Mouse (Mus musculus) kidney, embryonic 15.5 days (tissue): ENCODE measurements around the gene Cd3eap. TPM values are rescaled to one million over a fixed set of nuclear protein-coding genes. Genes with fewer than 3 reads are reported as not detected.

Source experiments
- ATAC-seq: fragments of 200-750 bp; cut with Nextera tagmentation; replicated peaks from 2 replicates; pipeline ENCODE4 v1.8.0; 2017; ENCODE audit warnings: moderate TSS enrichment; ENCODE audit not compliant: low FRiP score
- H3K27ac ChIP-seq: fragments of 300-500 bp; sonication (generic); 2 replicates; pipeline ENCODE4 v1.5.1; 2015; ENCODE audit warnings: mild to moderate bottlenecking, inconsistent platforms
- H3K27me3 ChIP-seq: fragments of 300-500 bp; sonication (generic); 2 replicates; pipeline ENCODE4 v1.6.1; 2015; ENCODE audit warnings: inconsistent platforms
- H3K36me3 ChIP-seq: fragments of 300-500 bp; sonication (generic); 2 replicates; pipeline ENCODE4 v1.6.1; 2015; ENCODE audit warnings: inconsistent platforms
- H3K4me1 ChIP-seq: fragments of 300-500 bp; sonication (generic); 2 replicates; pipeline ENCODE4 v1.6.1; 2015; ENCODE audit warnings: inconsistent platforms
- H3K4me2 ChIP-seq: fragments of 300-500 bp; sonication (generic); 2 replicates; pipeline ENCODE4 v1.6.1; 2015; ENCODE audit warnings: moderate library complexity, mild to moderate bottlenecking, inconsistent platforms
- H3K4me3 ChIP-seq: fragments of 300-500 bp; sonication (generic); replicated peaks from 2 replicates; pipeline ENCODE4 v1.5.1; 2015; ENCODE audit warnings: mild to moderate bottlenecking, inconsistent platforms
- H3K9ac ChIP-seq: fragments of 300-500 bp; sonication (generic); 2 replicates; pipeline ENCODE4 v1.6.1; 2015; ENCODE audit warnings: mild to moderate bottlenecking, inconsistent platforms
- H3K9me3 ChIP-seq: fragments of 300-500 bp; sonication (generic); replicated peaks from 2 replicates; pipeline ENCODE4 v1.6.1; 2016; ENCODE audit warnings: inconsistent platforms
- WGBS: fragments of 180-500 bp; shearing (Covaris S2); methylation state at CpG from one replicate; pipeline ENCODE4 v1.1.7; 2015; ENCODE audit warnings: mixed read lengths; 5-methylcytosine and 5-hydroxymethylcytosine counted together
- microRNA counts: library from miRNA; unstranded; fragments of <30 nt; microRNA quantifications from one replicate; lab custom pipeline; 2016
- microRNA-seq: library from miRNA; unstranded; fragments of <30 nt; microRNA quantifications from one replicate; pipeline ENCODE4, GENCODE M21; 2016
- polyA plus RNA-seq: library from polyadenylated mRNA; unstranded; fragments of >200 nt; fragmentation: Nextera tagmentation; extraction: Ambion mirVana; gene quantifications from 2 replicates; pipeline ENCODE4 v1.2.1, GENCODE M21; 2015

Cd3eap gene
- polyA plus RNA-seq, 1 experiment from 2014 or later, result 28.3 TPM

- WGBS, result 43% methylated on average over 4 of the region's 4 CpGs
- Histone ChIP-seq H3K9me3 (no peaks in the 10 kb centered on the region), H3K36me3 (no peaks in the 10 kb centered on the region), H3K27ac (no peak overlapping the region), H3K9ac (no peak overlapping the region), H3K4me3 (no peak overlapping the region), H3K27me3 (peaks cover 52% of the 10 kb centered on the region), H3K4me2 (no peak overlapping the region), H3K4me1 (peaks cover 24% of the 10 kb centered on the region)
- ATAC-seq, result no peak
Observed at GRCm38 (mm10) chr7:19311991-19312390, 47.3 kb downstream of the Cd3eap start.

GRCm38 (mm10) chr7:19309884-19310641, 49.2 kb downstream of the Cd3eap start, which contains the start of gene Fosb:
TSS of gene Fosb (minus strand) at chr7:19310051.
- Histone ChIP-seq H3K27me3 (peaks cover 54% of the 10 kb centered on the region), H3K36me3 (no peaks in the 10 kb centered on the region), H3K9me3 (no peaks in the 10 kb centered on the region), H3K4me1 (peaks cover 29% of the 10 kb centered on the region), H3K27ac (0 out of 2 replicates have a peak within 1 kb of the TSS, but pooled peaks have one; percentile 74), H3K4me3 (peak within 1 kb of the TSS; percentile 76), H3K4me2 (peak within 1 kb of the TSS; percentile 93), H3K9ac (peak within 1 kb of the TSS; percentile 48)
- peak; percentile 83 for ATAC-seq
- WGBS, result 0% methylated on average over 48 of the region's 49 CpGs

- no peaks in the 10 kb centered on the region for H3K9me3 ChIP-seq
- H3K27me3 ChIP-seq, result peaks cover 55% of the 10 kb centered on the region
- WGBS, result 2% methylated on average over 48 of the region's 48 CpGs
- peak overlapping the region; percentile 76 for H3K4me3 ChIP-seq
- H3K36me3 ChIP-seq, result no peaks in the 10 kb centered on the region
- H3K9ac ChIP-seq, result peak overlapping the region; percentile 38
- no peak for ATAC-seq
- H3K4me2 ChIP-seq, result peak overlapping the region; percentile 93
- no peak overlapping the region for H3K27ac ChIP-seq
- peaks cover 35% of the 10 kb centered on the region for H3K4me1 ChIP-seq
Observed at GRCm38 (mm10) chr7:19309278-19309883, 49.9 kb downstream of the Cd3eap start.

GRCm38 (mm10) chr7:19308454-19309277, 50.6 kb downstream of the Cd3eap start:
- WGBS, result under 1% methylated on average over 58 of the region's 58 CpGs
- no peaks in the 10 kb centered on the region for H3K36me3 ChIP-seq
- peak overlapping the region; percentile 76 for H3K4me3 ChIP-seq
- H3K4me2 ChIP-seq, result peak overlapping the region; percentile 93
- H3K27me3 ChIP-seq, result peaks cover 57% of the 10 kb centered on the region
- peak; percentile 85 for ATAC-seq
- H3K9me3 ChIP-seq, result no peaks in the 10 kb centered on the region
- H3K4me1 ChIP-seq, result peaks cover 43% of the 10 kb centered on the region
- peak overlapping the region; percentile 74 for H3K27ac ChIP-seq
- H3K9ac ChIP-seq, result peak overlapping the region; percentile 41

GRCm38 (mm10) chr7:19307739-19308453, 51.4 kb downstream of the Cd3eap start:
- 3% methylated on average over 18 of the region's 18 CpGs for WGBS
- peak; percentile 58 for ATAC-seq
- no peaks in the 10 kb centered on the region for H3K36me3 ChIP-seq
- H3K9ac ChIP-seq, result peak overlapping the region; percentile 41
- H3K4me2 ChIP-seq, result peak overlapping the region; percentile 93
- H3K4me3 ChIP-seq, result peak overlapping the region; percentile 76
- no peaks in the 10 kb centered on the region for H3K9me3 ChIP-seq
- H3K27ac ChIP-seq, result peak overlapping the region; percentile 74
- H3K27me3 ChIP-seq, result peaks cover 58% of the 10 kb centered on the region
- H3K4me1 ChIP-seq, result peaks cover 48% of the 10 kb centered on the region

- Histone ChIP-seq H3K4me1 (peaks cover 49% of the 10 kb centered on the region), H3K36me3 (no peaks in the 10 kb centered on the region), H3K9ac (no peak overlapping the region), H3K27me3 (peaks cover 65% of the 10 kb centered on the region), H3K9me3 (no peaks in the 10 kb centered on the region), H3K4me2 (peak overlapping the region; percentile 93), H3K27ac (no peak overlapping the region), H3K4me3 (no peak overlapping the region; the same call in 1 of the 2 replicates)
- WGBS, result 68% methylated on average over 25 of the region's 25 CpGs
- no peak for ATAC-seq
Observed at GRCm38 (mm10) chr7:19306819-19307738, 52.2 kb downstream of the Cd3eap start.

MicroRNAs encoded within 50 kb of the gene (microRNA counts, 519-probe panel; counts per million panel counts)
- microRNA mmu-miR-343 (lab: Ali Mortazavi, UCI), result 31.7 counts per million

Small RNA genes within 50 kb of the gene (microRNA-seq; reads per million reads assigned to microRNA genes)
- not detected for gene Mir343

Other genes starting within 250 kb of the Cd3eap start
- gene Gm4969, start 241.1 kb downstream of the Cd3eap start, polyA plus RNA-seq, result 2.9 and 3.4 TPM in 2 replicates
- 16.1 and 16.3 TPM in 2 replicates for gene Fbxo46, start 239.6 kb downstream of the Cd3eap start, polyA plus RNA-seq
- gene Qpctl, start 210.2 kb downstream of the Cd3eap start, polyA plus RNA-seq, result 13.5 and 14.4 TPM in 2 replicates
- 157 and 162 TPM in 2 replicates for gene Snrpd2, start 209.8 kb downstream of the Cd3eap start, polyA plus RNA-seq
- 0.76 and 1.0 TPM in 2 replicates for gene Gipr, start 193.4 kb downstream of the Cd3eap start, polyA plus RNA-seq
- 9.5 and 16.8 TPM in 2 replicates for gene Eml2, start 183.1 kb downstream of the Cd3eap start, polyA plus RNA-seq
- gene Gpr4, start 146.9 kb downstream of the Cd3eap start, polyA plus RNA-seq, result 2.7 and 3.3 TPM in 2 replicates
- 38.8 and 40.5 TPM in 2 replicates for gene Opa3, start 131.1 kb downstream of the Cd3eap start, polyA plus RNA-seq
- 87.4 and 89.8 TPM in 2 replicates for gene Vasp, start 87.7 kb downstream of the Cd3eap start, polyA plus RNA-seq
- gene Ppm1n, start 79.4 kb downstream of the Cd3eap start, polyA plus RNA-seq, result 0.13 TPM in 1 of 2 replicates, not detected in the other
- gene Rtn2, start 76.9 kb downstream of the Cd3eap start, polyA plus RNA-seq, result 8.3 and 9.2 TPM in 2 replicates
- gene Fosb, start 49.4 kb downstream of the Cd3eap start, polyA plus RNA-seq, result 0.09 and 0.26 TPM in 2 replicates
- 85.7 and 87.2 TPM in 2 replicates for gene Ercc1, start 14.7 kb downstream of the Cd3eap start, polyA plus RNA-seq
- gene Ppp1r13l, start 266 bp upstream of the Cd3eap start, polyA plus RNA-seq, result 5.5 and 5.8 TPM in 2 replicates
- gene Ercc2, start 22.5 kb upstream of the Cd3eap start, polyA plus RNA-seq, result 16.0 and 19.5 TPM in 2 replicates
- 5.1 and 6.3 TPM in 2 replicates for gene Klc3, start 44.6 kb upstream of the Cd3eap start, polyA plus RNA-seq
- 22.6 and 58.1 TPM in 2 replicates for gene Ckm, start 45.3 kb upstream of the Cd3eap start, polyA plus RNA-seq
- gene Mark4, start 99.3 kb upstream of the Cd3eap start, polyA plus RNA-seq, result 6.6 and 9.4 TPM in 2 replicates
- 3.0 TPM in 2 replicates for gene Exoc3l2, start 103.8 kb upstream of the Cd3eap start, polyA plus RNA-seq
- gene Bloc1s3, start 148.9 kb upstream of the Cd3eap start, polyA plus RNA-seq, result 2.3 and 2.6 TPM in 2 replicates
- 76.2 and 81.2 TPM in 2 replicates for gene Trappc6a, start 148.9 kb upstream of the Cd3eap start, polyA plus RNA-seq
- gene Nkpd1, start 158.4 kb upstream of the Cd3eap start, polyA plus RNA-seq, result 0.10 and 0.15 TPM in 2 replicates
- 21.3 and 24.4 TPM in 2 replicates for gene Ppp1r37, start 203.6 kb upstream of the Cd3eap start, polyA plus RNA-seq
- 0.55 and 0.66 TPM in 2 replicates for gene Zfp296, start 217.8 kb upstream of the Cd3eap start, polyA plus RNA-seq
- gene Gemin7, start 218.1 kb upstream of the Cd3eap start, polyA plus RNA-seq, result 148 and 161 TPM in 2 replicates
- gene Clasrp, start 245.0 kb upstream of the Cd3eap start, polyA plus RNA-seq, result 50.6 and 58.6 TPM in 2 replicates